Mouse (Mus musculus) MEL-GATA-1-ER (cell line): ENCODE data around the gene Cxcr6.

Experiments
- DNase-seq: peaks from one replicate; pipeline ENCODE4 v3.0.0-alpha.2; 2012; ENCODE audit warnings: low read depth; ENCODE audit errors: extremely low read depth

The Cxcr6 gene

GRCm38 (mm10) chr9:123806267-123806666, at the start of gene Cxcr6:
Cxcr6 (plus strand) TSS chr9:123806475.
- DNase-seq, result no peak

- DNase-seq, result no peak
Measured at GRCm38 (mm10) chr9:123756752-123757151, 49.5 kb upstream of the Cxcr6 start.

GRCm38 (mm10) chr9:123757326-123757725, 48.9 kb upstream of the Cxcr6 start:
- no peak for DNase-seq

GRCm38 (mm10) chr9:123758156-123758555, 48.1 kb upstream of the Cxcr6 start:
- no peak for DNase-seq

- no peak for DNase-seq
Measured at GRCm38 (mm10) chr9:123758645-123759044, 47.6 kb upstream of the Cxcr6 start.

- no peak for DNase-seq
Measured at GRCm38 (mm10) chr9:123760806-123761205, 45.5 kb upstream of the Cxcr6 start.

- no peak for DNase-seq
Measured at GRCm38 (mm10) chr9:123762886-123763285, 43.4 kb upstream of the Cxcr6 start.

- no peak for DNase-seq
Measured at GRCm38 (mm10) chr9:123763771-123764170, 42.5 kb upstream of the Cxcr6 start.

- DNase-seq, result no peak
Measured at GRCm38 (mm10) chr9:123766996-123767395, 39.3 kb upstream of the Cxcr6 start.

- DNase-seq, result no peak
Measured at GRCm38 (mm10) chr9:123768443-123768842, 37.8 kb upstream of the Cxcr6 start.

GRCm38 (mm10) chr9:123769532-123769931, 36.7 kb upstream of the Cxcr6 start:
- DNase-seq, result no peak

- DNase-seq, result peak; percentile 22
Measured at GRCm38 (mm10) chr9:123773299-123773698, 33.0 kb upstream of the Cxcr6 start.

- DNase-seq, result no peak
Measured at GRCm38 (mm10) chr9:123788855-123789529, 17.3 kb upstream of the Cxcr6 start.

GRCm38 (mm10) chr9:123796174-123796573, 10.1 kb upstream of the Cxcr6 start:
- DNase-seq, result peak; percentile 13

- DNase-seq, result peak; percentile 15
Measured at GRCm38 (mm10) chr9:123801527-123801926, 4.7 kb upstream of the Cxcr6 start.

GRCm38 (mm10) chr9:123802421-123802820, 3.9 kb upstream of the Cxcr6 start:
- no peak for DNase-seq

- DNase-seq, result no peak
Measured at GRCm38 (mm10) chr9:123802896-123803295, 3.4 kb upstream of the Cxcr6 start.

- DNase-seq, result no peak
Measured at GRCm38 (mm10) chr9:123805241-123805640, 1.0 kb upstream of the Cxcr6 start.

GRCm38 (mm10) chr9:123808583-123808982, 2.3 kb downstream of the Cxcr6 start:
- no peak for DNase-seq

GRCm38 (mm10) chr9:123811831-123812230, 5.6 kb downstream of the Cxcr6 start:
- DNase-seq, result no peak

GRCm38 (mm10) chr9:123814326-123814725, 8.1 kb downstream of the Cxcr6 start:
- no peak for DNase-seq

GRCm38 (mm10) chr9:123814821-123815220, 8.5 kb downstream of the Cxcr6 start:
- DNase-seq, result no peak

- no peak for DNase-seq
Measured at GRCm38 (mm10) chr9:123815444-123815843, 9.2 kb downstream of the Cxcr6 start.

- no peak for DNase-seq
Measured at GRCm38 (mm10) chr9:123815996-123816395, 9.7 kb downstream of the Cxcr6 start.
